Mouse (Mus musculus) forebrain, embryonic 10.5 days (tissue): Measurements from ENCODE around the gene Glipr1l1. TPM values are rescaled to one million over a fixed set of nuclear protein-coding genes. Genes with fewer than 3 reads are reported as not detected.
A peak's percentile ranks its signal among the peaks of the same experiment; 100 is the strongest.
"Not testable (repeated sequence)": the region's sequence is repeated elsewhere in the genome, so short reads cannot be mapped to it uniquely, and the experiment has no call there.

ENCODE experiments used
- DNase-seq: peaks from one replicate; pipeline ENCODE4 v3.0.0-alpha.2; 2017; ENCODE audit warnings: low spot score; ENCODE audit errors: extremely low spot score
- H3K27ac ChIP-seq: fragments of 300-500 bp; sonication (generic); 2 replicates; pipeline ENCODE4 v1.5.1; 2016; ENCODE audit warnings: mild to moderate bottlenecking
- H3K27me3 ChIP-seq: fragments of 300-500 bp; sonication (generic); 2 replicates; pipeline ENCODE4 v1.6.1; 2016; ENCODE audit warnings: mild to moderate bottlenecking; ENCODE audit not compliant: poor library complexity, severe bottlenecking
- H3K36me3 ChIP-seq: fragments of 300-500 bp; sonication (generic); replicated peaks from 2 replicates; pipeline ENCODE4 v1.6.1; 2016; ENCODE audit warnings: mild to moderate bottlenecking, moderate library complexity
- H3K4me1 ChIP-seq: fragments of 300-500 bp; sonication (generic); 2 replicates; pipeline ENCODE4 v1.6.1; 2016
- H3K4me3 ChIP-seq: fragments of 300-500 bp; sonication (generic); 2 replicates; pipeline ENCODE4 v1.5.1; 2016; ENCODE audit warnings: mild to moderate bottlenecking, moderate library complexity
- H3K9me3 ChIP-seq: fragments of 300-500 bp; sonication (generic); 2 replicates; pipeline ENCODE4 v1.6.1; 2016; ENCODE audit warnings: mild to moderate bottlenecking, moderate library complexity
- WGBS: fragments of 180-500 bp; shearing (Covaris S2); methylation state at CpG from one replicate; pipeline ENCODE4 v1.1.7; 2016; 5-methylcytosine and 5-hydroxymethylcytosine counted together
- polyA plus RNA-seq: library from polyadenylated mRNA; unstranded; fragments of >200 nt; fragmentation: Nextera tagmentation; extraction: Ambion mirVana; gene quantifications from 2 replicates; pipeline ENCODE4 v1.2.1, GENCODE M21; 2016

Glipr1l1 gene
- not detected in 2 replicates for polyA plus RNA-seq

DNA sequence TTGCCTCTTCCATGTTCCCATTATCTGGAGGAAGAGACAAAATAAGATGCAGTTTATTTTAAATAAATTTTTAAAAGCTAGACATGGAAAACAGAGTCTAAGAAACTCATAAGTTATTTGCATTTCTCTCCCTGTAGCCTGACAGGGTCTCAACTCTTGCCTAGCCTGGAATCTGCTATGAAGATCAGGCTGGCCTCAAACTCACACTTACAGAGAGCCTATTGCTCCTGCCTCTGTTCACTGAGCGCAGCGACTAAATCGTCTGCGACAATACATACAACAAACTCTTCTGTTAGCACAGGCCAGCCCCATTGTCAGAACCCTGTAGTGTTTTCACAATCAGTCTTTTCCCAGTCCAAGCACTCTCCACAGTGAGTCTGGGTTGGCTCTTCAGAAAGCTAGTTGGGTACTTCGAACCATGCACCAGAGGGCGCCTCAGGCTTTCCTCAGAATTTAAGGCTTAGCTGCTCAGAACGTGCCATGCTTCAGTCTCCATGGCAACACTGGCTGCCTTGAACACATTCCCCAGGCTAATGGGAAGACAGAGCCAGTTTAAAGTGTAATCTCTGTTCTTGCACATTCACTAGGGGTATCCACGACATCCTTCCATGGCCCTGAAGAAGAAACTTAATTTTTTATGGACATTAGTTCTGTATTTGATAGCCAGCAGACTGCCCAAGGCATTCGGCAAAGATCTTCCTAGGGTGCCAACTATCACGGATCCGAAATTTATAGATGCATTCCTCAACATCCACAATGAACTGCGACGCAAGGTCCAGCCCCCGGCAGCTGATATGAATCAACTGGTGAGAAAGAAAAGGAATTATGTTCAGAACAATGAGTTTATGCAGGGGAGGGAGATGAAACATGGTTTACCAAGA, at the start of gene Glipr1l1:
Glipr1l1 (plus strand) TSS at position 488 of the 881 bp plus-strand sequence.
- Histone ChIP-seq H3K27ac (no peak within 1 kb of the TSS), H3K4me1 (peaks cover 3% of the 10 kb centered on the region; the same call in 1 of the 2 replicates), H3K36me3 (no peaks in the 10 kb centered on the region), H3K4me3 (no peak within 1 kb of the TSS), H3K27me3 (no peaks in the 10 kb centered on the region), H3K9me3 (no peaks in the 10 kb centered on the region)
- 53% methylated on average over 14 of the region's 14 CpGs for WGBS
- peak; percentile 72 for DNase-seq

DNA sequence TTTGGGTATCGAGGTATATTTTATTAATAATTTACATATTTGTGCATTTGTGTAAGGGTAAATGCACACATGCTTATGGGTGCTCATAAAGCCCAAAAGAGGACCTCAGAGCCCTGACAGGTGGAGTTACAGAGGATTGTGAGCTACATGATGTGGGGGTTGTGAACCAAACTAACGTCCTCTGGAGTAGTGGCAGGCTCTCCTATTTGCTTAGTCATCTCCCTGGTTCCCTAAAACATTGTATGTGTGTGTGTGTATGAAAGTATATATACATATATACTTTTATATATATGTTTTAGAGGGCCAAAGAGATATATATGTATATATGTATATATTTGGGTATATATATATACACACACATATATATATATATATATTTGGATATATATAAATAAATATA, 36.4 kb upstream of the Glipr1l1 start:
- WGBS: 88% methylated on average over 2 of the region's 2 CpGs
- H3K4me1 ChIP-seq: no peaks in the 10 kb centered on the region
- no peak overlapping the region for H3K27ac ChIP-seq
- H3K4me3 ChIP-seq: no peak overlapping the region
- no peaks in the 10 kb centered on the region for H3K27me3 ChIP-seq
- no peaks in the 10 kb centered on the region for H3K9me3 ChIP-seq
- H3K36me3 ChIP-seq: no peaks in the 10 kb centered on the region
- DNase-seq: no peak

GRCm38 (mm10) chr10:112028689-112029088, 31.3 kb upstream of the Glipr1l1 start:
- 78% methylated on average over 3 of the region's 3 CpGs for WGBS
- DNase-seq, H3K9me3 ChIP-seq: not testable (repeated sequence)

GRCm38 (mm10) chr10:112043523-112043922, 16.5 kb upstream of the Glipr1l1 start:
- H3K4me3 ChIP-seq, H3K4me1 ChIP-seq, DNase-seq, H3K9me3 ChIP-seq, H3K27ac ChIP-seq, H3K27me3 ChIP-seq, H3K36me3 ChIP-seq: not testable (repeated sequence)
- WGBS: 85% methylated on average over 9 of the region's 9 CpGs

More at GRCm38 (mm10) chr10:112028689-112029088, 31.3 kb upstream of the Glipr1l1 start:
- H3K36me3 ChIP-seq, H3K4me1 ChIP-seq, H3K4me3 ChIP-seq, H3K27ac ChIP-seq, H3K27me3 ChIP-seq: not testable (repeated sequence)

DNA sequence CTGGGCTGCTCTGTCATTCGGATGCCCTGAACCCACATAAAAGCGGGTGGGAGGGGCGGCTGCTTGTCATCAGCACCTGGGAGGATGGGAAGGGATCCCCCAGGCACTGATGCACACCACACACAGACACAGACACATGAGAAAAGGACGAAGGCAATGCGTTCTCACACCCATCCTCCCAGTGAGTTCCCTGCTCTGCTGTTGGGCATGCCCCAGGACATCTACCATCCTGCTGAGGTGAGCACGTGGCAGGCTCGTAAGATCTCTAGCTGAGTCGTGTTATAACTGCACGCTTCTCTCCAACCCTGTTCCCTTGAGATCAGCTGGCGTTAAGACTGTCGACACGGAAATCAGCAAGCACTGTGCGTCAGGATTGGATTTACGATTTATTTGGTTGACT, 15.7 kb upstream of the Glipr1l1 start:
- H3K4me1 ChIP-seq, H3K4me3 ChIP-seq, H3K36me3 ChIP-seq, DNase-seq, H3K27me3 ChIP-seq, H3K9me3 ChIP-seq, H3K27ac ChIP-seq: not testable (repeated sequence)
- WGBS: 76% methylated on average over 14 of the region's 14 CpGs

DNA sequence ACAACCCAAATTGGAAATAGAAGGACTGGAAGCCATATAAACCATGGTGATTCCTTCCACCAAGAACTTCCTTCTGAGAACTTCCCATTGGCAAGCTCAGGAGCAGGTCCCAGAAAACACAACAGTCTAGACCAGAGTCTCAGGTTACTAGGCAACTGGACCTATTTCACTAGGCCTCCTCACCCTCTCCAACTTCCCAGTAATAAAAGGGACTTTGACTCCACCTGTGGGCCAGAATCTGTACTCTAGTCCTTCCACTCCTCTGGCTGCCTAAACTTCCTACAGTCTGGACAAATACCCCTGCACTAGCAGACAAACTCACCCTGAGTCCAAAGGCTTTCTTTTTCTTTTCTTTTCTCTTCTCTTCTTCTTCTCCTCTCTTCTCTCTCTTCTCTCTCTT, 8.8 kb upstream of the Glipr1l1 start:
- no peak overlapping the region for H3K4me3 ChIP-seq
- H3K27ac ChIP-seq: no peak overlapping the region
- no peaks in the 10 kb centered on the region for H3K9me3 ChIP-seq
- no peaks in the 10 kb centered on the region for H3K36me3 ChIP-seq
- DNase-seq: no peak
- no peaks in the 10 kb centered on the region for H3K4me1 ChIP-seq
- H3K27me3 ChIP-seq: no peaks in the 10 kb centered on the region

DNA sequence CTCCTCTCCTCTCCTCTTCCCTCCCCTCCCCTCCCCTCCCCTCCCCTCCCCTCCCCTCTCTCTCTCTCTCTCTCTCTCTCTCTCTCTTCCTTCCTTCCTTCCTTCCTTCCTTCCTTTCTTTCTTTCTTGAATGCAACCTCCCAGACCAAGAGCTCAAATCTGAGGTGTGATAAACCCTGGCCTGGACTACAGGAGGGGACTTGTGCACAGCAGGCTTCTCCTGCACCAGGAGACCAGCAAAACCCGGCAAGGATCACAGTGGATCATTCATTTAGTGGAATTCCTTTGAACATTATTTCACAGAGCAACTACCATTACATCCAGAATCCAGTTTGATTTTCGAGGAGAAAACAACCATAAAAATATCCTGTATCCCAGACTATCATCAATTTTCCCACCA, 8.0 kb upstream of the Glipr1l1 start:
- not testable (repeated sequence) for H3K9me3 ChIP-seq, DNase-seq, H3K36me3 ChIP-seq, H3K4me3 ChIP-seq, H3K4me1 ChIP-seq, H3K27ac ChIP-seq, H3K27me3 ChIP-seq
- WGBS: 80% methylated on average over 2 of the region's 2 CpGs

DNA sequence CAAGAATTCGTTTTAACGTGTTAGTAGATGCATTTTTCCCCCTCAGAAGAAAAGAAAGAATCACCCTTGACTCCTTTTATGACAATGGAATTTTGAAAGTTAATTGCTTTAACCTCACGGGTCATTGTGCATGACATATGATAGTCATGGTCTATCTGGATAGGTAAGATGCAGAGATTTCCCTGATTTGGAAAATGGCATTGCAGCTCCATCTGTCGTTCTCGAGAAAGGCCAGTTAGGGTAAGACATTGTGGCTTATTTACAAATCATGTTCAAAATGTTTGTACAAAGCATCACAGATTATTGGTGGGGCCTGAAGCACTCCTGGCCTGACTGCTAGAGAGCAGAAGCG, 570 bp downstream of the Glipr1l1 start:
- H3K4me3 ChIP-seq, H3K27ac ChIP-seq, H3K9me3 ChIP-seq, H3K36me3 ChIP-seq, DNase-seq, H3K27me3 ChIP-seq, H3K4me1 ChIP-seq: not testable (repeated sequence)
- WGBS: 89% methylated on average over 6 of the region's 6 CpGs

DNA sequence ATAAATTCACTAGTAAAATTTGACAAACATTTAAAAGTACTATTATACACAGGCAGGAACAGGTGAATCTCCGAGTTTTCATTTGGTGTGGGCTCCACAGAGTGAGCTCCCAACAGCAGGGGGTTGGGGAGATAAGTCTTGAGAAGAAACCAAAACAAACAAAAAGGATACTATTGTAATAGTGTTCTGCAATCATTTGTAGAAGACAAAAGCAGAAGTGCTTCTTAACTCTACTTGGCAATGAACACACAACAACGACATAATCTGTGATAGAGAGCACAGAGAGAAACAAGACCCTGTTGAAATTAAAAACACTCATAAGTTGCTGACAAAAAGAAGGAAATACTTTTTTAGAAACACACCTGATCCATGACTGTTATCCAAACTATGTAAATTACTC, 20.1 kb downstream of the Glipr1l1 start:
- WGBS: 51% methylated on average over 2 of the region's 2 CpGs
- no peak for DNase-seq
- Histone ChIP-seq H3K9me3 (no peaks in the 10 kb centered on the region), H3K4me3 (no peak overlapping the region), H3K27ac (no peak overlapping the region), H3K4me1 (no peaks in the 10 kb centered on the region), H3K27me3 (no peaks in the 10 kb centered on the region), H3K36me3 (no peaks in the 10 kb centered on the region)

GRCm38 (mm10) chr10:112083157-112083556, 23.2 kb downstream of the Glipr1l1 start, which contains the start of gene Glipr1l2:
TSS of gene Glipr1l2 (plus strand) at chr10:112083354.
- WGBS: 93% methylated on average over 14 of the region's 14 CpGs
- H3K36me3 ChIP-seq: no peaks in the 10 kb centered on the region

DNA sequence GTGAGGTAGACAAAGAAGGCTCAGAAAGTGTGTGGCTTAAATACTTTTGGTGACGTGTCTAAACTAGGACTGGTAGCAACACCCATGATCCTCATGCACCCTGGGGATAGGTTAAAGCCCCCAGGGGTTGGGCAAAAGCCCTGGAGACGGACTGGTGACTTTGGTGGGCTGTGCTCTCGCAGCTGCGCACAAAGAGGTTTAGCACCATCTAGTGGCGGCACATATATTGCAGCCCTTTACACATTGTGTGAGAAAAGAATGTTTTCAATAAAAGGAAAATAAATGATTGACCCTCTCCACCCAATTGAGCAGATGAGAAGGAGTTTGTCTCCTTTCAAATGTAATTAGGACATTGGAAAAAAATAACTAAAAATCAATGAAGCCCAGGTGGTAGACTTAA, 45.8 kb downstream of the Glipr1l1 start:
- not testable (repeated sequence) for H3K27ac ChIP-seq, H3K36me3 ChIP-seq, H3K4me3 ChIP-seq, H3K4me1 ChIP-seq, H3K27me3 ChIP-seq
- 4% methylated on average over 5 of the region's 5 CpGs for WGBS
- peaks cover 17% of the 10 kb centered on the region for H3K9me3 ChIP-seq
- peak; percentile 40 for DNase-seq

More at GRCm38 (mm10) chr10:112083157-112083556, 23.2 kb downstream of the Glipr1l1 start, which contains the start of gene Glipr1l2:
- Histone ChIP-seq H3K9me3 (no peaks in the 10 kb centered on the region), H3K27me3 (no peaks in the 10 kb centered on the region), H3K4me1 (no peaks in the 10 kb centered on the region), H3K27ac (no peak within 1 kb of the TSS), H3K4me3 (no peak within 1 kb of the TSS)
- DNase-seq: no peak

GRCm38 (mm10) chr10:112110401-112110800, 50.4 kb downstream of the Glipr1l1 start:
- H3K27me3 ChIP-seq: no peaks in the 10 kb centered on the region
- WGBS: 95% methylated on average over 7 of the region's 7 CpGs
- H3K36me3 ChIP-seq: no peaks in the 10 kb centered on the region
- no peak overlapping the region for H3K27ac ChIP-seq
- no peaks in the 10 kb centered on the region for H3K4me1 ChIP-seq
- no peak overlapping the region for H3K4me3 ChIP-seq
- no peak for DNase-seq
- H3K9me3 ChIP-seq: no peaks in the 10 kb centered on the region

GRCm38 (mm10) chr10:112125090-112125489, 65.1 kb downstream of the Glipr1l1 start:
- not testable (repeated sequence) for H3K4me1 ChIP-seq, H3K9me3 ChIP-seq, H3K4me3 ChIP-seq, H3K27ac ChIP-seq, DNase-seq, H3K27me3 ChIP-seq, H3K36me3 ChIP-seq
- WGBS: 76% methylated on average over 2 of the region's 2 CpGs
